8 mouse cellular contexts compared by ENCODE assay signal in genomic region chr10:23811635-23812437, GRCm38 (mm10). TPM values are rescaled to one million over a fixed set of nuclear protein-coding genes. Genes with fewer than 3 reads are reported as not detected.
DNase-seq lines count a peak whose midpoint lies in the region; ATAC-seq and TF ChIP-seq lines count a peak whose summit lies in the region.

No protein-coding gene starts in this region.

- ATAC-seq in intestine, postnatal 0 days = peak; percentile 87
- ATAC-seq in liver, embryonic 14.5 days (ENCODE audit: insufficient read depth) = no peak

- peak overlapping the region; percentile 36; the same call in 1 of the 2 replicates for H3K27ac ChIP-seq in ES-E14 (ENCODE audit: insufficient read depth, low read depth, low read length, poor library complexity, severe bottlenecking)
- no peak overlapping the region; the same call in 1 of the 2 replicates for H3K27ac ChIP-seq in intestine, postnatal 0 days (ENCODE audit: low read depth, low read length)
- H3K27ac ChIP-seq in liver, embryonic 14.5 days = no peak overlapping the region

- TF ChIP-seq EP300 in liver, embryonic 14.5 days (IDR thresholded peaks at IDR 0.05; ENCODE audit: low read depth) = no peak

- WGBS in intestine, postnatal 0 days = 36% methylated on average over 9 of the region's 12 CpGs
- WGBS in liver, embryonic 14.5 days (ENCODE audit: insufficient replicate concordance) = 49% methylated on average over 9 of the region's 12 CpGs

- peak overlapping the region; percentile 35; the same call in 1 of the 2 replicates for H3K9ac ChIP-seq in ES-E14 (ENCODE audit: insufficient read depth, low read depth, low read length, poor library complexity, severe bottlenecking)
- no peak overlapping the region for H3K9ac ChIP-seq in intestine, postnatal 0 days (ENCODE audit: low read depth, low read length)
- H3K9ac ChIP-seq in liver, embryonic 14.5 days (replicated peaks) = no peak overlapping the region

- TF ChIP-seq CTCF in intestine, postnatal 0 days (IDR thresholded peaks at IDR 0.05; ENCODE audit: low read depth) = peak; percentile 87
- TF ChIP-seq CTCF in liver, embryonic 14.5 days (IDR thresholded peaks at IDR 0.05; ENCODE audit: low read depth) = peak; percentile 78

- DNase-seq in 3T3-L1 (ENCODE audit: low read depth, low spot score) (peak; percentile 77), ES-E14 (ENCODE audit: low read depth, low spot score) (peak; percentile 88)
- peak; percentile 31 for DNase-seq in cerebellum, adult 11-12 months
- peak; percentile 73 for DNase-seq in forelimb bud, embryonic 11.5 days (ENCODE audit: low read depth, low spot score)
- DNase-seq in liver, embryonic 14.5 days (ENCODE audit: low read depth in 3 of 3, low spot score in 3 of 3) = peak in 1 of 3 experiments; percentile 40
- peak; percentile 50 for DNase-seq in ovary, postnatal 10 days (ENCODE audit: low spot score)
- DNase-seq in thymus, postnatal 14 days = peak; percentile 71

- H3K4me2 ChIP-seq in intestine, postnatal 0 days (replicated peaks; ENCODE audit: low read depth) = no peak overlapping the region
- no peak overlapping the region for H3K4me2 ChIP-seq in liver, embryonic 14.5 days (ENCODE audit: low read depth)

- in situ Hi-C loops in ES-E14 (cut with MboI; ENCODE audit: low sequenced_read_pairs in 2 of 2, unreplicated experiment in 2 of 2) = loop anchor here (25.0 kb wide), 3 partner anchors 275 to 500 kb away; partner anchors contain the start of genes Taar8a (in 1 of the 2), Taar8b (in 1 of the 2), Taar8c (in 1 of the 2) and Taar9 (in 1 of the 2)

- no peaks in the 10 kb centered on the region for H3K9me3 ChIP-seq in ES-E14 (ENCODE audit: control insufficient read depth, insufficient read depth, low read depth, low read length)
- H3K9me3 ChIP-seq in intestine, postnatal 0 days (ENCODE audit: control insufficient read depth) = no peaks in the 10 kb centered on the region
- no peaks in the 10 kb centered on the region for H3K9me3 ChIP-seq in liver, embryonic 14.5 days (ENCODE audit: control insufficient read depth, low read length)

- peaks cover 6 to 29% of the 10 kb centered on the region in 2 experiments for H3K4me1 ChIP-seq in ES-E14 (ENCODE audit: control insufficient read depth in 2 of 2, insufficient read depth in 2 of 2, low read length in 2 of 2, poor library complexity in 1 of 2)
- no peaks in the 10 kb centered on the region for H3K4me1 ChIP-seq in intestine, postnatal 0 days (replicated peaks; ENCODE audit: control insufficient read depth, insufficient read depth, low read length)
- no peaks in the 10 kb centered on the region for H3K4me1 ChIP-seq in liver, embryonic 14.5 days (replicated peaks; ENCODE audit: control insufficient read depth in 2 of 2, insufficient read depth in 2 of 2, low read length in 1 of 2)

- no peaks in the 10 kb centered on the region for H3K27me3 ChIP-seq in intestine, postnatal 0 days (replicated peaks; ENCODE audit: control insufficient read depth, insufficient read depth, low read length)
- no peaks in the 10 kb centered on the region for H3K27me3 ChIP-seq in liver, embryonic 14.5 days (ENCODE audit: control insufficient read depth, insufficient read depth, low read length)

- H3K4me3 ChIP-seq in ES-E14 (ENCODE audit: insufficient read depth in 1 of 2, low read depth in 1 of 2, low read length in 2 of 2, poor library complexity in 1 of 2, severe bottlenecking in 1 of 2) = no peak overlapping the region
- no peak overlapping the region for H3K4me3 ChIP-seq in intestine, postnatal 0 days (ENCODE audit: low read depth, low read length)
- H3K4me3 ChIP-seq in liver, embryonic 14.5 days (ENCODE audit: insufficient read depth in 1 of 2, low read depth in 2 of 2, low read length in 2 of 2) = no peak overlapping the region

- H3K36me3 ChIP-seq in ES-E14 (ENCODE audit: control insufficient read depth, insufficient read depth, low read length, poor library complexity, severe bottlenecking) = no peaks in the 10 kb centered on the region
- H3K36me3 ChIP-seq in intestine, postnatal 0 days (ENCODE audit: control insufficient read depth, insufficient read depth) = peaks cover 18% of the 10 kb centered on the region; the same call in 1 of the 2 replicates
- H3K36me3 ChIP-seq in liver, embryonic 14.5 days (replicated peaks; ENCODE audit: control insufficient read depth, insufficient read depth, low read depth) = no peaks in the 10 kb centered on the region

TF ChIP-seq in ES-E14, 5 proteins besides CTCF, POLR2A, EP300 and RAD21:
- no peak for TF ChIP-seq MAFK (IDR thresholded peaks at IDR 0.05; ENCODE audit: insufficient read depth, low read depth, low read length)
- TF ChIP-seq ZC3H11A (IDR thresholded peaks at IDR 0.05; ENCODE audit: borderline replicate concordance, low read depth, low read length) = no peak
- TF ChIP-seq HCFC1 (IDR thresholded peaks at IDR 0.05; ENCODE audit: borderline replicate concordance, insufficient read depth, low read length) = no peak
- TF ChIP-seq CHD2 (IDR thresholded peaks at IDR 0.05; ENCODE audit: low read depth, low read length) = no peak
- no peak for TF ChIP-seq ZNF384 (IDR thresholded peaks at IDR 0.05; ENCODE audit: low read depth, low read length)

RNA-seq across cellular contexts. Expression of gene Slc18b1, which starts 15.1 kb away (rescaled TPM):
- 4.1 and 5.9 TPM in 2 replicates for total RNA-seq in ES-E14 (2012; rRNA removed)
- polyA plus RNA-seq in intestine, postnatal 0 days (2015; fragmentation: Nextera tagmentation; extraction: Ambion mirVana) = 12.9 and 14.0 TPM in 2 replicates
- 1.9 TPM in 2 replicates for polyA plus RNA-seq in liver, embryonic 14.5 days (2012; rRNA removed)
- polyA plus RNA-seq in liver, embryonic 14.5 days (2014; fragmentation: Nextera tagmentation; extraction: Ambion mirVana) = 1.8 and 2.2 TPM in 2 replicates

RNA-seq across cellular contexts. Expression of gene Rps12, which starts 24.8 kb away (rescaled TPM):
- total RNA-seq in ES-E14 (2012; rRNA removed) = 3,853 and 4,411 TPM in 2 replicates
- polyA plus RNA-seq in intestine, postnatal 0 days (2015; fragmentation: Nextera tagmentation; extraction: Ambion mirVana) = 144 and 151 TPM in 2 replicates
- 3,928 and 4,028 TPM in 2 replicates for polyA plus RNA-seq in liver, embryonic 14.5 days (2012; rRNA removed)
- 198 and 228 TPM in 2 replicates for polyA plus RNA-seq in liver, embryonic 14.5 days (2014; fragmentation: Nextera tagmentation; extraction: Ambion mirVana)

RNA-seq across cellular contexts. Expression of gene Vnn3, which starts 39.4 kb away (rescaled TPM):
- total RNA-seq in ES-E14 (2012; rRNA removed) = not detected in 2 replicates
- polyA plus RNA-seq in intestine, postnatal 0 days (2015; fragmentation: Nextera tagmentation; extraction: Ambion mirVana) = 0.10 TPM in 1 of 2 replicates, not detected in the other
- 0.34 and 0.59 TPM in 2 replicates for polyA plus RNA-seq in liver, embryonic 14.5 days (2012; rRNA removed)
- polyA plus RNA-seq in liver, embryonic 14.5 days (2014; fragmentation: Nextera tagmentation; extraction: Ambion mirVana) = 0.86 and 1.1 TPM in 2 replicates
